Mouse (Mus musculus) kidney, embryonic 15.5 days (tissue): ENCODE data around the gene Cox6b1. TPM values are rescaled to one million over a fixed set of nuclear protein-coding genes. Genes with fewer than 3 reads are reported as not detected.

Source experiments
- ATAC-seq: fragments of 200-750 bp; cut with Nextera tagmentation; replicated peaks from 2 replicates; pipeline ENCODE4 v1.8.0; 2017; ENCODE audit warnings: moderate TSS enrichment; ENCODE audit not compliant: low FRiP score
- H3K27ac ChIP-seq: fragments of 300-500 bp; sonication (generic); 2 replicates; pipeline ENCODE4 v1.5.1; 2015; ENCODE audit warnings: mild to moderate bottlenecking, inconsistent platforms
- H3K27me3 ChIP-seq: fragments of 300-500 bp; sonication (generic); 2 replicates; pipeline ENCODE4 v1.6.1; 2015; ENCODE audit warnings: inconsistent platforms
- H3K36me3 ChIP-seq: fragments of 300-500 bp; sonication (generic); 2 replicates; pipeline ENCODE4 v1.6.1; 2015; ENCODE audit warnings: inconsistent platforms
- H3K4me1 ChIP-seq: fragments of 300-500 bp; sonication (generic); 2 replicates; pipeline ENCODE4 v1.6.1; 2015; ENCODE audit warnings: inconsistent platforms
- H3K4me2 ChIP-seq: fragments of 300-500 bp; sonication (generic); 2 replicates; pipeline ENCODE4 v1.6.1; 2015; ENCODE audit warnings: moderate library complexity, mild to moderate bottlenecking, inconsistent platforms
- H3K4me3 ChIP-seq: fragments of 300-500 bp; sonication (generic); replicated peaks from 2 replicates; pipeline ENCODE4 v1.5.1; 2015; ENCODE audit warnings: mild to moderate bottlenecking, inconsistent platforms
- H3K9ac ChIP-seq: fragments of 300-500 bp; sonication (generic); 2 replicates; pipeline ENCODE4 v1.6.1; 2015; ENCODE audit warnings: mild to moderate bottlenecking, inconsistent platforms
- H3K9me3 ChIP-seq: fragments of 300-500 bp; sonication (generic); replicated peaks from 2 replicates; pipeline ENCODE4 v1.6.1; 2016; ENCODE audit warnings: inconsistent platforms
- WGBS: fragments of 180-500 bp; shearing (Covaris S2); methylation state at CpG from one replicate; pipeline ENCODE4 v1.1.7; 2015; ENCODE audit warnings: mixed read lengths; 5-methylcytosine and 5-hydroxymethylcytosine counted together
- polyA plus RNA-seq: library from polyadenylated mRNA; unstranded; fragments of >200 nt; fragmentation: Nextera tagmentation; extraction: Ambion mirVana; gene quantifications from 2 replicates; pipeline ENCODE4 v1.2.1, GENCODE M21; 2015

Gene Cox6b1
- polyA plus RNA-seq, 1 experiment from 2014 or later = 1,049 TPM

GRCm38 (mm10) chr7:30607706-30608309, 18.1 kb downstream of the Cox6b1 start:
- no peak overlapping the region for H3K4me3 ChIP-seq
- no peaks in the 10 kb centered on the region for H3K27me3 ChIP-seq
- 24% methylated on average over 8 of the region's 8 CpGs for WGBS
- no peaks in the 10 kb centered on the region for H3K9me3 ChIP-seq
- peaks cover 33% of the 10 kb centered on the region for H3K4me1 ChIP-seq
- H3K9ac ChIP-seq = no peak overlapping the region
- H3K4me2 ChIP-seq = no peak overlapping the region
- no peak overlapping the region for H3K27ac ChIP-seq
- H3K36me3 ChIP-seq = no peaks in the 10 kb centered on the region
- ATAC-seq = 0 out of 2 replicates have a peak, but pooled peaks have one; percentile 59

DNA sequence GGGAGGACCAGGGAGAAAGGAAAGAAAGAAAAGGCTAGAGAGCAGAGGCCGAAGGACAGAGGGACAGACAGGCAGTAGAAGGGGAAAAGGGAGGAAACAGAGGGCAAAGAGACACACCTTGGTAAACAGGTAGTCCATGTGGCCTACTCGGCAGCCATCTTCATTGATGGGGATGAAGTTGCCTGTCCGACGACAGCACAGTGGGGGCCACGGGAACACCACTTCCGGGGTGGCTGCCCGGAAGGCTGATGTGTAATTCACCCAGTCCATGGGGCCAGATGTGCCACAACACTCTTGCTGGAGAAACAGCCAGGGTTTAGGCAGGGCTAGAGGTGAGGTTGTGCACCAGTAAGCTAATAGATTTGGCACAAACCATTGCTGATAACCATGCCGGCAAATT, 21.0 kb downstream of the Cox6b1 start:
- Histone ChIP-seq H3K4me2 (no peak overlapping the region), H3K9ac (no peak overlapping the region), H3K27me3 (no peaks in the 10 kb centered on the region), H3K4me1 (peaks cover 39% of the 10 kb centered on the region), H3K9me3 (no peaks in the 10 kb centered on the region), H3K36me3 (no peaks in the 10 kb centered on the region), H3K4me3 (no peak overlapping the region), H3K27ac (no peak overlapping the region)
- no peak for ATAC-seq
- WGBS = 86% methylated on average over 8 of the region's 8 CpGs

DNA sequence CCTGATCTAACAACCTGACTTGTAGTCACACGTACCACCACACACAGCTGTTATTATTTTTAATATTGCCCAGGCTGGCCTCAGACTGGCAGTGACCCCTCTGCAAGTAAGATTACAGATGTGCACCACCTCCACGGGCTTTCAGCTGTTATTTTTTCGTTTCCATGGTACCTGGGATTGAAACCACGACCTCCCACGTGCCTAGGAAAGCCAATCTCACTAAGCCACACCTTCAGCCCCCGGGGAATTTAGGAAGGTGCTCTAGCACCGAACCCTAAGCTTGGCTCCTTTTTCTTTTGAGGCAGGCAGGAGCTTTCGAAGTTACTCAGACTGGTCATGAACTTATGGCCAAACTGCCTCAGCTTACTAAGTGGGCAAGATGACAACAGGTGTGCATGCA, 21.5 kb downstream of the Cox6b1 start:
- Histone ChIP-seq H3K4me1 (peaks cover 44% of the 10 kb centered on the region), H3K27ac (no peak overlapping the region), H3K36me3 (no peaks in the 10 kb centered on the region), H3K9ac (no peak overlapping the region), H3K4me3 (no peak overlapping the region), H3K9me3 (no peaks in the 10 kb centered on the region), H3K4me2 (no peak overlapping the region), H3K27me3 (no peaks in the 10 kb centered on the region)
- WGBS = 37% methylated on average over 8 of the region's 8 CpGs
- ATAC-seq = no peak

DNA sequence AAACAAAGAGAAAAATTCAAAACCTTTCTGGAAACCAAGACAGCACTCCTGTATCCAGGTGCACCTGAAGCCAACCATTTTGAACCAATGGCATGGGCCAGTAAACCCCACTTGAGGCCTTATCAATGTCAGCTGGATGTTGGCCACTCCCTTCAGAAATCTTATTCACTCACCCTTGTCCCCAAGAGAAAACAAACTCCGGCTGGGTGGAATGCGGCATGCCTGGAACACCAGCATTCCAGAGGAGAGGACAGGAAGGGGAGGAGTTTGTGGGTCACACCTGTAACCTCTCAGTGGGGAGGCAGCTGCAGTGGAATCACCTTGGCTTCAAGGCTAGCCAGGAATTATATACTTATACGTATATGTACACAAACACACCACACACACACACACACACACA, 23.4 kb downstream of the Cox6b1 start:
- Histone ChIP-seq H3K4me1 (peaks cover 38% of the 10 kb centered on the region), H3K9me3 (no peaks in the 10 kb centered on the region), H3K27me3 (no peaks in the 10 kb centered on the region), H3K27ac (peak overlapping the region; percentile 82), H3K4me3 (no peak overlapping the region), H3K9ac (no peak overlapping the region), H3K36me3 (no peaks in the 10 kb centered on the region), H3K4me2 (no peak overlapping the region)
- 0 out of 2 replicates have a peak, but pooled peaks have one; percentile 61 for ATAC-seq
- 22% methylated on average over 3 of the region's 3 CpGs for WGBS

DNA sequence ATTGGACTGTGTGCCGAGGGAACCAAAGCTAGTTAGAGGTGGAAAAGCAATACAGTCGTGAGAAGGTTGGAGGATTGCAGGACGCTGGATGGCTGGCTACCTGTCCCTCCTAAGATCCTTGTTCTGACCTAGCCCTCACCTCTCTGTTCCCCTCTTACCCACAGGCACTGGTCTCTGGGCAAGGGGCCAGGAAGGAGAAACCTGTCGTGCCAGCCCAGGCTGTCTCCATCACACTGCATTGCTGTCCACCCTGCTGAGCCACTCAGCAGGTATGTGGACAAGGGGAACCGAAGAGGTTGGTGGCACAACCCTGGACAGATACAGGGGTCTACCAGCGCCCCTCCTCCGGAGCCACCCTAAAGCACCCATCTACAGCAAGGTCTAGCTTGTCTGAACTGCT, 25.3 kb downstream of the Cox6b1 start:
- H3K36me3 ChIP-seq = no peaks in the 10 kb centered on the region
- H3K9me3 ChIP-seq = no peaks in the 10 kb centered on the region
- H3K4me3 ChIP-seq = no peak overlapping the region
- peak; percentile 9; the same call in 1 of the 2 replicates for ATAC-seq
- H3K27ac ChIP-seq = peak overlapping the region; percentile 67
- no peaks in the 10 kb centered on the region for H3K27me3 ChIP-seq
- 0 out of 2 replicates have a peak overlapping the region, but pooled peaks have one; percentile 27 for H3K4me2 ChIP-seq
- no peak overlapping the region for H3K9ac ChIP-seq
- H3K4me1 ChIP-seq = peaks cover 38% of the 10 kb centered on the region
- 70% methylated on average over 7 of the region's 7 CpGs for WGBS

DNA sequence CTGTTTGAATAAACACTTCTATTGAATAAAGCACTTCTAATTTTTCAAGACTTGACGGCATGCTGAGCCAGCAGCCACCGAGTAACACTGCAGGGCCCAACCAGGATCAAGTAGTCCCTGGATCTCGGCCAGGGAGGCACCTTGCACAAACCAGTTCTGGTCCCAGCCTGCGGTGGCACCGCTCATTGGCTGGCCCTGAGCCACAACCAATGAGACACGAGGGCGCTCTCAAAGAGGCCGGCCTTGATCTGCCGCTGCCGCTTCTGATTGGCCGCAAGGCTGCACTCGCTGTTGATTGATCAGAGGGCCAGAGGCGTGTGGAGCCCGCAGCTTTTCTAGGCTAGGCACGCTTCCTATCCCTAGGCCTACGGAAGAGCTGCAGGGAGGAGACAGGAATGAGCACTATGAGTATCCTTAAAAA, 26.0 kb downstream of the Cox6b1 start:
- Histone ChIP-seq H3K4me2 (peak overlapping the region; percentile 27; the same call in 1 of the 2 replicates), H3K36me3 (no peaks in the 10 kb centered on the region), H3K27me3 (no peaks in the 10 kb centered on the region), H3K27ac (peak overlapping the region; percentile 67), H3K9ac (no peak overlapping the region), H3K4me1 (peaks cover 38% of the 10 kb centered on the region), H3K9me3 (no peaks in the 10 kb centered on the region), H3K4me3 (no peak overlapping the region)
- under 1% methylated on average over 16 of the region's 16 CpGs for WGBS
- peak; percentile 93 for ATAC-seq

- H3K4me2 ChIP-seq = peak within 1 kb of the TSS; percentile 27; the same call in 1 of the 2 replicates
Measured at GRCm38 (mm10) chr7:30598786-30599185, 27.2 kb downstream of the Cox6b1 start, which contains the start of gene Zbtb32. Zbtb32 (minus strand) TSS chr7:30598909.

GRCm38 (mm10) chr7:30596811-30597210, 29.1 kb downstream of the Cox6b1 start:
- H3K9me3 ChIP-seq = no peaks in the 10 kb centered on the region
- H3K4me3 ChIP-seq = no peak overlapping the region
- ATAC-seq = no peak
- H3K4me1 ChIP-seq = peaks cover 14% of the 10 kb centered on the region
- WGBS = 81% methylated on average over 5 of the region's 5 CpGs
- 0 out of 2 replicates have a peak, but pooled peaks cover 3% of the 10 kb centered on the region for H3K27me3 ChIP-seq
- no peak overlapping the region for H3K4me2 ChIP-seq
- no peak overlapping the region for H3K9ac ChIP-seq
- no peak overlapping the region for H3K27ac ChIP-seq
- H3K36me3 ChIP-seq = no peaks in the 10 kb centered on the region

More at GRCm38 (mm10) chr7:30598786-30599185, 27.2 kb downstream of the Cox6b1 start, which contains the start of gene Zbtb32:
- Histone ChIP-seq H3K4me3 (no peak within 1 kb of the TSS), H3K27ac (peak within 1 kb of the TSS; percentile 67), H3K9ac (no peak within 1 kb of the TSS), H3K36me3 (no peaks in the 10 kb centered on the region), H3K4me1 (peaks cover 29% of the 10 kb centered on the region), H3K27me3 (0 out of 2 replicates have a peak, but pooled peaks cover 3% of the 10 kb centered on the region), H3K9me3 (no peaks in the 10 kb centered on the region)
- 95% methylated on average over 12 of the region's 12 CpGs for WGBS
- no peak for ATAC-seq

DNA sequence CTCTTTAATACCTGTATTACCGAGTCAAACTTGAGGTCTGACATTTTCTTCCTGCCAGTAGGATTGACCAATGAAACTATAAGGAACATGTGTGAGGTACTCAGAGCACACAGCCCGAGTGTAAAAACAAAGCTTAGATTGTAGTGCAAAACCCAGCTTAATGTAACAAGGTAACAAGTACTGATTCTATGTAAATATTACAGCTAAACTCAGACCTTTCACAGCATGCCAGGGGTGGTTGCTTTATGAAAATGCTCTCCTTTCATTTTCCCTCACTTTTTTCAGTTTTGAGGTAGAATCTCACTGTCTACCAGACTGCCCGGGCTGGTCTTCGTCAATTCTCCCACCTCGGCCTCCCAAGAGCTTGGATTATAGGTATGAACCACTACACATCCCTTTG, 29.9 kb downstream of the Cox6b1 start:
- Histone ChIP-seq H3K27ac (no peak overlapping the region), H3K27me3 (0 out of 2 replicates have a peak, but pooled peaks cover 3% of the 10 kb centered on the region), H3K9ac (no peak overlapping the region), H3K4me1 (peaks cover 14% of the 10 kb centered on the region), H3K9me3 (no peaks in the 10 kb centered on the region), H3K4me2 (no peak overlapping the region), H3K36me3 (no peaks in the 10 kb centered on the region), H3K4me3 (no peak overlapping the region)
- no peak for ATAC-seq
- WGBS = 86% methylated on average over 5 of the region's 5 CpGs

DNA sequence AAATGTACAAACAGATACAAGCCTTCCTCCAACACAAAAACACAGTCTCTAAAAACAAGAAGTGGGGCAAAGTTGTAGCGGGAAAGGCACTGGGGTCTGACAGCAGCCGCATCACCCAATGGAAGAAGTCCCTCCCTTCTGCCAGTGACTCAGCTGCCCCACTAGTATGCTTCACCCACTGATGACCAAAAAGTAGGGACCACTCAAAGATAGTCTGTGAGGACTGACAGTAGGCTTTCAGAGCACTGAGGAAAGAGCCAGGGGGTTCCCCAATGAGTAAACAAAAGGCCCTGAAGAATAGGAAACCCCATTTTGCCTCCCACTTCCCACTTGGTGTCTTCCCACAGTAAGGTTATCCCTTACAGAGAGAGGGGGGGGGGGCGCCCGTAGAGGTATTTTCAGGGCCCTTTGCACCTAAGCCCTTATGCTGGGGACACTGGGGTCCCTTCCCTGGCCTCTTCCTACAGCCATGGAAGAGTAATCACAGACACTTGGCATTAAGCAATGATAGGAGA, 31.4 kb downstream of the Cox6b1 start:
- Histone ChIP-seq H3K36me3 (no peaks in the 10 kb centered on the region), H3K4me3 (no peak overlapping the region), H3K27me3 (0 out of 2 replicates have a peak, but pooled peaks cover 3% of the 10 kb centered on the region), H3K27ac (no peak overlapping the region), H3K4me2 (no peak overlapping the region), H3K4me1 (peaks cover 12% of the 10 kb centered on the region), H3K9me3 (no peaks in the 10 kb centered on the region), H3K9ac (no peak overlapping the region)
- 61% methylated on average over 4 of the region's 4 CpGs for WGBS
- no peak for ATAC-seq

DNA sequence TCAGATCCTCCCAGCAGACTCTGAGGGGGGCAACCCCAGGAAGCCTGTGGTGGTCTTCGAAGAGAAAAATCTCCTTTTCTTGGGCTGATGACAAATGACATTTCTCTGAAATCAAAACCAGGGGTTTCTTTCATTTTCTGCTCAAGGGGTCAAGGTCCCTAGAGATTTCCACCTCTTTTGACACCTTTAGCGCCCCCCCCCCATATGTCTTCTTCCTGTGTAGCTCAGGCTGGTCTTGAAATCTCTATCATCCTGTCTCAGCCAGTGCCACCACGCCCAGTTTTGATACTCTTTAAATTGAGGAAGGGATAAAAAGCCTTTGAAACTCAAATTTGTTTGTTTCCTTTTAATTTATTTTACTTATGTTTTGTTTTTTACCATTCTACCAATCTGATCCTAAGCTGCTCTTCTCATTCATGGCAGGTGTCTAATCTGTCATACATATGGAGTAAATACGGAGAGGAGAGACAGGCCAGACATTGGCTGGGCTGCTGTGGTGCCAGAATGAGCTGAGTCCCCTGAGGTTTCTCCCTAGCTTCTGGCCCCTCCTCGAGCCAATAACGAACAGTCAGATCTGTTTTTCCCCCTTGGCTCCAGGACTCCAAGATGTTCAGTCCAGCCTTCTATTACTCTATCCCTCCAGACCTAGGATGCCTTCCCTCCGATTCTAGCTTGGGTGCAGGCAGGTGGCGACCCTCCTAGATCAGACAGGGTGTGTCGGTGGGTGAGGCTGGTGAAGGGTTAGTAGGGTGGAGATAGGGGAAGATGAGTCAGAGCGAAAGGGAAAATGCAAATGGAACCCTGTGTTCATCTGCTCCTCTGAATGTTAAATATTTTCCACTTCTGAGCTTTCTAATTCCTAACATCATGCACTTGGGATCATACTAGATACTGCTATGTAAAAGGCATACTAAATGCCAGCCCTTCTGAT, 32.1 kb downstream of the Cox6b1 start:
- Histone ChIP-seq H3K27me3 (0 out of 2 replicates have a peak, but pooled peaks cover 3% of the 10 kb centered on the region), H3K4me3 (no peak overlapping the region), H3K36me3 (no peaks in the 10 kb centered on the region), H3K9ac (no peak overlapping the region), H3K27ac (no peak overlapping the region), H3K4me2 (no peak overlapping the region), H3K9me3 (no peaks in the 10 kb centered on the region), H3K4me1 (peaks cover 11% of the 10 kb centered on the region)
- 82% methylated on average over 10 of the region's 10 CpGs for WGBS
- no peak for ATAC-seq
